Mouse (Mus musculus) cortical plate, adult 2 months (tissue): Measurements from ENCODE around the gene Grin2d.

ENCODE experiments used
- CTCF ChIP-seq: fragments of 200-500 bp; IDR thresholded peaks from 2 replicates; pipeline ENCODE4 v1.5.1; 2011; ENCODE audit warnings: mild to moderate bottlenecking, control low read depth, low read length; ENCODE audit not compliant: insufficient read depth; ENCODE audit errors: extremely low read depth
- POLR2A ChIP-seq: fragments of 200-500 bp; IDR thresholded peaks from 2 replicates; pipeline ENCODE4 v1.6.1; 2011; ENCODE audit warnings: mild to moderate bottlenecking, low read length, control low read depth; ENCODE audit not compliant: insufficient read depth; ENCODE audit errors: extremely low read depth

- TF ChIP-seq CTCF (no peak), POLR2A (no peak)
These were observed 14.5 kb upstream of the Grin2d start for GRCm38 (mm10) chr7:45892651-45893050.
